Mouse (Mus musculus) layer of hippocampus, postnatal 10 days (tissue): Measurements from ENCODE around the gene Ror2. TPM values are rescaled to one million over a fixed set of nuclear protein-coding genes. Genes with fewer than 3 reads are reported as not detected.
A peak's percentile ranks its signal among the peaks of the same experiment; 100 is the strongest.

Experiments used
- DNase-seq, 2 experiments: peaks; one replicate each; pipeline ENCODE4 v3.0.0; 2021; ENCODE audit warnings: low spot score in 2 of 2
- total RNA-seq, 2 experiments: library from RNA; stranded (reverse); gene quantifications; 2 replicates each; pipeline ENCODE4 v1.2.3; 2021

The Ror2 gene
- total RNA-seq, 2 experiments from 2014 or later: 2.2 to 2.3 TPM

- DNase-seq: no peak
Observed at GRCm38 (mm10) chr13:53275778-53276177, 10.1 kb downstream of the Ror2 start.

GRCm38 (mm10) chr13:53274771-53275170 is 11.2 kb downstream of the Ror2 start:
- no peak for DNase-seq

- no peak for DNase-seq
Observed at GRCm38 (mm10) chr13:53271595-53271994, 14.3 kb downstream of the Ror2 start.

GRCm38 (mm10) chr13:53270549-53270948 is 15.4 kb downstream of the Ror2 start:
- no peak for DNase-seq

- DNase-seq: no peak
Observed at GRCm38 (mm10) chr13:53268541-53268940, 17.4 kb downstream of the Ror2 start.

- DNase-seq: no peak
Observed at GRCm38 (mm10) chr13:53267849-53268248, 18.1 kb downstream of the Ror2 start.

- no peak for DNase-seq
Observed at GRCm38 (mm10) chr13:53267155-53267554, 18.8 kb downstream of the Ror2 start.

GRCm38 (mm10) chr13:53266543-53266951 is 19.4 kb downstream of the Ror2 start:
- no peak for DNase-seq

- no peak for DNase-seq
Observed at GRCm38 (mm10) chr13:53264896-53265295, 21.0 kb downstream of the Ror2 start.

GRCm38 (mm10) chr13:53262509-53263250 is 23.2 kb downstream of the Ror2 start:
- DNase-seq: no peak

- no peak for DNase-seq
Observed at GRCm38 (mm10) chr13:53261106-53261771, 24.7 kb downstream of the Ror2 start.

- DNase-seq: no peak
Observed at GRCm38 (mm10) chr13:53258943-53259342, 27.0 kb downstream of the Ror2 start.

GRCm38 (mm10) chr13:53258497-53258896 is 27.4 kb downstream of the Ror2 start:
- DNase-seq: no peak

GRCm38 (mm10) chr13:53253255-53253654 is 32.7 kb downstream of the Ror2 start:
- DNase-seq: no peak

- DNase-seq: no peak
Observed at GRCm38 (mm10) chr13:53248586-53249401, 37.1 kb downstream of the Ror2 start.

- DNase-seq: no peak
Observed at GRCm38 (mm10) chr13:53248080-53248479, 37.8 kb downstream of the Ror2 start.

GRCm38 (mm10) chr13:53247175-53247574 is 38.7 kb downstream of the Ror2 start:
- DNase-seq: no peak

- DNase-seq: no peak
Observed at GRCm38 (mm10) chr13:53244151-53244550, 41.8 kb downstream of the Ror2 start.

GRCm38 (mm10) chr13:53237455-53237854 is 48.5 kb downstream of the Ror2 start:
- no peak for DNase-seq

GRCm38 (mm10) chr13:53236434-53237401 is 49.2 kb downstream of the Ror2 start:
- peak; percentile 18 to 41 for DNase-seq

- DNase-seq: no peak
Observed at GRCm38 (mm10) chr13:53235953-53236352, 50.0 kb downstream of the Ror2 start.
